Mouse (Mus musculus) CD4-positive helper T cell, adult 2 months (primary cell): ENCODE data around the gene Gja10.
A peak's percentile ranks its signal among the peaks of the same experiment; 100 is the strongest.

Experiments
- DNase-seq: peaks from one replicate; pipeline ENCODE4 v3.0.0-alpha.2; 2012; ENCODE audit warnings: low read depth, missing footprints, low spot score

Gja10 gene

GRCm38 (mm10) chr4:32561555-32562095, 40.9 kb downstream of the Gja10 start:
- peak; percentile 30 for DNase-seq

- peak; percentile 46 for DNase-seq
Measured at GRCm38 (mm10) chr4:32560724-32561554, 41.6 kb downstream of the Gja10 start.

- peak; percentile 85 for DNase-seq
Measured at GRCm38 (mm10) chr4:32560246-32560645, 42.3 kb downstream of the Gja10 start.

GRCm38 (mm10) chr4:32555506-32555905, 47.1 kb downstream of the Gja10 start:
- no peak for DNase-seq

- peak; percentile 20 for DNase-seq
Measured at GRCm38 (mm10) chr4:32551337-32551736, 51.2 kb downstream of the Gja10 start.

- no peak for DNase-seq
Measured at GRCm38 (mm10) chr4:32549150-32549549, 53.4 kb downstream of the Gja10 start.
